Mouse (Mus musculus): ENCODE measurements around the gene Mpst. TPM values are rescaled to one million over a fixed set of nuclear protein-coding genes. Genes with fewer than 3 reads are reported as not detected.

Gene Mpst
- polyA plus RNA-seq, 1 experiment from 2014 or later = 2.1 TPM

DNA sequence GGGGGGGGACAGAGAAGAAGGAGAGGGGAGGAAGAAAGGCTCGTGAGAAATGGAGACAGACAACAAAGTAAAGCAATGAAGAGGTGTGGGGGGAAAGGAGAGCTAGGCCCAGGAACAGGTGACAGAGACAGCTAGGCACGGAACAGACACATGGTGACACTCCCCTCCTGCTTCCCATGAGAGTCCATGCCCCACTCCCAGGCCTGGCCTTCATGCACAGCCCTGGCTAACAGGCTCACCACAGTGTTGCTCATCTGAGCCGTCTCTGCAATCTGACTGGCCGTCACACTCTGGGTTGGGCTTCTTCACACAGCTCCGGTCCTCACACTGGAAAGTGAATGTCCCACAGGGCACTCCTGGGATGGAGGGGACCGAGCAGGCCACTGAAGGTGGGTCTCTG is 37.6 kb downstream of the Mpst start:
- Histone ChIP-seq H3K9ac (no peak overlapping the region), H3K36me3 (no peaks in the 10 kb centered on the region), H3K27me3 (replicated peaks) (no peaks in the 10 kb centered on the region), H3K9me3 (no peaks in the 10 kb centered on the region), H3K4me3 (no peak overlapping the region), H3K27ac (no peak overlapping the region), H3K4me2 (replicated peaks) (no peak overlapping the region), H3K4me1 (peaks cover 6% of the 10 kb centered on the region)
- WGBS = 61% methylated on average over 6 of the region's 6 CpGs
- no peak for ATAC-seq (ENCODE audit: low FRiP score, low read depth)

DNA sequence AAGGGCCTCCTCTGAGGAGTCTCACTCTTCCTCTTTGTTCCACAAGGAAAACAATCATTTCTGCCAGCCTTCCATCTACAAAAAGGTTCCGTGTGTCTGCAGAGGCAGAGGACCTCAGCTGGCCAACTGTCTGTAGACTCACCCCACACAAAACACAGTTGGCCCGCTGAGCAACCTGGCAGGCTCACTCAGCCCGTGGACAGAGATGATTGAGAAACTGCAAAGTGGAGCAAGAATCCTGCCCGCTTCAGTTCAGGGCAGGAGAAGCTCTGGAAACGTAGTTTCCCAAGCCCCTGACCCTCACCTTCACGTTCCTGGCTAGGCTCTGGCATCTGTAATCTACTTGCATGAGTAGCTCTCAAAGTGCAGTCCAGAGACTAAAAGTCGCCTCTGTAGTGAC is 40.9 kb downstream of the Mpst start:
- Histone ChIP-seq H3K4me2 (replicated peaks) (no peak overlapping the region), H3K4me3 (no peak overlapping the region), H3K9me3 (no peaks in the 10 kb centered on the region), H3K9ac (no peak overlapping the region), H3K27me3 (replicated peaks) (no peaks in the 10 kb centered on the region), H3K27ac (no peak overlapping the region), H3K4me1 (peaks cover 11% of the 10 kb centered on the region), H3K36me3 (no peaks in the 10 kb centered on the region)
- ATAC-seq (ENCODE audit: low FRiP score, low read depth) = no peak
- WGBS = 58% methylated on average over 7 of the region's 7 CpGs

DNA sequence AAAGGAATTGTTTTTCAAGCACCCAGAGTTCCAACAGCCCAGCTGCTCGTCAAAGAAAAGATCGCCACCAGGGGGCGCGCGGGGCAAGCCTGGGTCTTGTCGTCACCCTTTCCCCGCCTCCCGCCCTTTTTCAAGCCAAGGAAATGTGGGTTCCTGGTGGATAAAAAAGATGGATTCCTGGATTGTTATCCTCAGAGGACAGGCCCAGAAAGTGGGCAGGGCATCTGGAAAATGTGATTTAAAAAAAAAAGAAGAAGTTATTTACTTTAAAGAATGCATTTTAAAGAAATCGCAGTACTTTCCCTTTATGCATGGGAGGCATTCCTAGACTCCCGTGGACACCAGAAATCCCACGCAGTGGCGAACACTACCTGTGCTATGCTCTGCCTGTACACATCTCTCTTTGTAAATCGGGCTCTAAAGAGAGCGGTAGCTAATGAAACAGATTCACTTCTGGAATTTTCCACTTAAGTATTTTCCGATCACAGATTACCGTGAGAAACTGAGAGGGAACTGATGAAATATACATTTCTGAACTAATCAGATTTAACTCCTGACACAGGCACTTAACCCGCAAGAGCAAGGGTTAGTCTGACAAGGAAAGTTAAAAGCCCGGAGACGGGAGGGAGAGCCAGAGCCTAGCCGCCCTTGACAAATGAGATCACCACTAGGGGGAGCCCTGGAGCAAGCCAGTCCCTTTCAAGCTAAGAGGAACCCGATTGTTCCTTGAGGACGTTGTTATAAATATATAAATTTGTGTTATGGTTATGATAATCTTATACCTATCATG is 41.7 kb downstream of the Mpst start:
- H3K9ac ChIP-seq = peak overlapping the region; percentile 51
- 1% methylated on average over 22 of the region's 22 CpGs for WGBS

DNA sequence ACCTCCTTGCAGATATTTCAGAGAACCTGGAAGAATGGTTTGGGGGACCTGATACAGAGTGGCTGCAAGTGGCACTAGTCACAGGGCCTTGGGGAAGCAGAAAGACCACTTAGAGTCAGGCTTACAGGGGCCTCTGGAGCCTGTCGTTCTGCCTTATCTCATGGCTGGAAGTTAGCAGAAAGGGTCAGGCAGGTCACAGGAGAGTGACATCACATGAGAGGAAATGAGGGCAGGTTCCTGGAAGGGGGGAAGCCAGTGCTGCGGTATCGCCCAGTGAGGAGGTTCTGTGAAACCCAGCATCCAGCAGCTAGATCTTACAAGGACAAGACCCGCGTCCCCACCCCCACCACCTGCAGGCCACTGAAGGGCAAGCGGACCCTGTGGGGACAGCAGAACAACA is 42.9 kb downstream of the Mpst start:
- Histone ChIP-seq H3K36me3 (no peaks in the 10 kb centered on the region), H3K9me3 (no peaks in the 10 kb centered on the region), H3K4me2 (replicated peaks) (no peak overlapping the region), H3K4me3 (no peak overlapping the region), H3K27me3 (replicated peaks) (no peaks in the 10 kb centered on the region), H3K4me1 (peaks cover 8% of the 10 kb centered on the region), H3K9ac (no peak overlapping the region), H3K27ac (0 out of 2 replicates have a peak overlapping the region, but pooled peaks have one; percentile 0)
- 84% methylated on average over 6 of the region's 6 CpGs for WGBS
- no peak for ATAC-seq (ENCODE audit: low FRiP score, low read depth)

More for the DNA sequence above, 41.7 kb downstream of the Mpst start:
- Histone ChIP-seq H3K4me2 (replicated peaks) (peak overlapping the region; percentile 62), H3K9me3 (no peaks in the 10 kb centered on the region), H3K4me3 (peak overlapping the region; percentile 16), H3K36me3 (no peaks in the 10 kb centered on the region), H3K27ac (no peak overlapping the region), H3K27me3 (replicated peaks) (no peaks in the 10 kb centered on the region), H3K4me1 (peaks cover 11% of the 10 kb centered on the region)
- peak; percentile 38; the same call in 1 of the 2 replicates for ATAC-seq (ENCODE audit: low FRiP score, low read depth)

GRCm38 (mm10) chr15:78449694-78450418 is 43.6 kb downstream of the Mpst start:
- no peak for ATAC-seq (ENCODE audit: low FRiP score, low read depth)
- Histone ChIP-seq H3K4me2 (replicated peaks) (no peak overlapping the region), H3K4me3 (no peak overlapping the region), H3K36me3 (no peaks in the 10 kb centered on the region), H3K27me3 (replicated peaks) (no peaks in the 10 kb centered on the region), H3K4me1 (peaks cover 8% of the 10 kb centered on the region), H3K9ac (no peak overlapping the region), H3K9me3 (no peaks in the 10 kb centered on the region), H3K27ac (peak overlapping the region; percentile 0; the same call in 1 of the 2 replicates)
- 48% methylated on average over 7 of the region's 7 CpGs for WGBS

GRCm38 (mm10) chr15:78450419-78450768 is 44.2 kb downstream of the Mpst start:
- Histone ChIP-seq H3K4me1 (peaks cover 8% of the 10 kb centered on the region), H3K27me3 (replicated peaks) (no peaks in the 10 kb centered on the region), H3K4me3 (no peak overlapping the region), H3K27ac (no peak overlapping the region), H3K36me3 (no peaks in the 10 kb centered on the region), H3K9ac (no peak overlapping the region), H3K9me3 (no peaks in the 10 kb centered on the region), H3K4me2 (replicated peaks) (no peak overlapping the region)
- ATAC-seq (ENCODE audit: low FRiP score, low read depth) = no peak
- WGBS = 82% methylated on average over 6 of the region's 6 CpGs

DNA sequence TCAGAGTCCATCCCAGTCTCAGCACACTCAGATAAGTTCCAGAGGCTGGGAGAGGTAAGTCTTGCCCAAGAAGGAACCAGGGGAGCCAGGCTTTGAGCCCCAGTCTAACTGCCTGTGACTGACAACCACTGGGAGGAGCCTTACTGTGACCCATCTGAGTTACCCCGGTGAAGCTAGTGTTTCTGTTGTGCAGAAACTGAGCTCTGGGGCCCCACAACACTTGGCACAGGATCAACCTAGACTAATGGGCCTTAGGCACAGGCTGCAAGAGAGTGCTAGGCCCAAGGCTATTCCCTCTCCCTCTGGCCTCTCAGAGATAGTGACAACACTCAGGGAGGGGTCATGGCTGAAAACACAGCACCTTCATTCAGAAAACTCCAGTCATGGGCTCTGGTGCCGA is 45.0 kb downstream of the Mpst start:
- Histone ChIP-seq H3K27me3 (replicated peaks) (no peaks in the 10 kb centered on the region), H3K27ac (no peak overlapping the region), H3K4me1 (peaks cover 8% of the 10 kb centered on the region), H3K4me2 (replicated peaks) (no peak overlapping the region), H3K9me3 (no peaks in the 10 kb centered on the region), H3K9ac (no peak overlapping the region), H3K36me3 (no peaks in the 10 kb centered on the region), H3K4me3 (no peak overlapping the region)
- no peak for ATAC-seq (ENCODE audit: low FRiP score, low read depth)
- 88% methylated on average over 2 of the region's 2 CpGs for WGBS

DNA sequence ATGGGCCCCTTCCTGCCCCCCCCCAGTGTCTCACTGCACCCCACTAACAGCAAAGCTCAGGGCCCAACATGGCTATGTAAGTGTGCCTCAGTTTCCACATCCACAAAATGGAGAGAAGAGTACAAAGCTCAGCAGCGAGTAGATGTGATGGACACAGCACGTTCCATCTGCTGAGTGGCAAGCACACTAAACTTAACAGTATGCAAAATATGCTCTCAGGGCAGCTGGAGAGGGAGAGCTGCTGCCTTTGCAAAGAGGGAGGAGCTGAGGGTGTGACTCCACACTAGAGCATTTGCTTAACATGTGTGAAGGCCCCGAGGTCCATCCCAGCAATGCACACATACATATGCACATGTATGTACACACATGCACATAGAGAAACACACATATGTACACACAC is 46.7 kb downstream of the Mpst start:
- Histone ChIP-seq H3K4me2 (replicated peaks) (no peak overlapping the region), H3K9ac (no peak overlapping the region), H3K27ac (no peak overlapping the region), H3K9me3 (no peaks in the 10 kb centered on the region), H3K27me3 (replicated peaks) (no peaks in the 10 kb centered on the region), H3K36me3 (no peaks in the 10 kb centered on the region), H3K4me3 (no peak overlapping the region), H3K4me1 (peaks cover 8% of the 10 kb centered on the region)
- WGBS = 85% methylated on average over 3 of the region's 3 CpGs
- no peak for ATAC-seq (ENCODE audit: low FRiP score, low read depth)

DNA sequence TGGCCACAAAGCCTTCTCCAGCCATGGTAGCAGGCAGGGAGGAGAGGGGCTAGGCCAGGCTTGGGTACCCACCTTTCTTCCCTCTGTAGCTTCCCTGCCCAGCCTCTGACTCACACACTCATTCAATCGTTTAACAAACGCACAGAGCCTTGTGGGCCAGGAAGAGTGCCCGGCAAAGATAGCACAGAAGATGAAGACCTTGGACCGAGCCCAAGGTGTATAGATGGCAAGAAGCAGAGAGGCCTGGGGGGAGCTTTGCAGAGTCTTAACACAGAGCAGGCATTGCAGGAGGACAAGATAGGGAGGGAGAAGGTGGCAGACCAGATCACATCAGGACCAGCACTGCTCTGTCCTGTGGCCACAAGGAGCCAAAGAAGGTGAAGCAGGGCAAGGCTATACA is 49.0 kb downstream of the Mpst start:
- no peak for ATAC-seq (ENCODE audit: low FRiP score, low read depth)
- Histone ChIP-seq H3K9ac (no peak overlapping the region), H3K9me3 (no peaks in the 10 kb centered on the region), H3K27me3 (replicated peaks) (no peaks in the 10 kb centered on the region), H3K4me2 (replicated peaks) (no peak overlapping the region), H3K4me3 (no peak overlapping the region), H3K27ac (no peak overlapping the region), H3K36me3 (no peaks in the 10 kb centered on the region), H3K4me1 (no peaks in the 10 kb centered on the region)
- 84% methylated on average over 4 of the region's 4 CpGs for WGBS

DNA sequence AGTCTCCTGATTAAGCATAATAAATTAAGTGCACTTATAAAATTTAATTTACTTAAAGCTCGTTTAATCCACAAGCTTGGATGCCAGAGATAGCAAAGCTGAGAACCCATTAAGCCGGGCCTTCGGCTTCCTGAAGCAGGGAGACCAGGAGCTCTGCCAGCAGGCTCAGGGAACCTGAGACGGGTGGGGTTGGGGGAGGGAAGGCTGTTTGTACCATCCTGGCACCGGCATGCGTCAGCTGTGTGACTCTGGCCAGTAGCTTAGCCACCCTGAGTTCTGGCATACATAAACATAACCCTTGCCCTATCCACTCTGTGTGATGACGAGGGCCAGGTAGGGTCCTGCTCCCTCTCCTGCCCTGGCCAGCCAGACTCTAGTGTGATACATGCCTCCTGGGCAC is 49.8 kb downstream of the Mpst start:
- H3K27ac ChIP-seq = no peak overlapping the region
- no peaks in the 10 kb centered on the region for H3K36me3 ChIP-seq
- no peak overlapping the region for H3K9ac ChIP-seq
- H3K4me3 ChIP-seq = no peak overlapping the region
- H3K4me1 ChIP-seq = no peaks in the 10 kb centered on the region
- ATAC-seq (ENCODE audit: low FRiP score, low read depth) = no peak
- WGBS = 68% methylated on average over 7 of the region's 7 CpGs
- no peaks in the 10 kb centered on the region for H3K9me3 ChIP-seq
- H3K4me2 ChIP-seq (replicated peaks) = no peak overlapping the region
- no peaks in the 10 kb centered on the region for H3K27me3 ChIP-seq (replicated peaks)

DNA sequence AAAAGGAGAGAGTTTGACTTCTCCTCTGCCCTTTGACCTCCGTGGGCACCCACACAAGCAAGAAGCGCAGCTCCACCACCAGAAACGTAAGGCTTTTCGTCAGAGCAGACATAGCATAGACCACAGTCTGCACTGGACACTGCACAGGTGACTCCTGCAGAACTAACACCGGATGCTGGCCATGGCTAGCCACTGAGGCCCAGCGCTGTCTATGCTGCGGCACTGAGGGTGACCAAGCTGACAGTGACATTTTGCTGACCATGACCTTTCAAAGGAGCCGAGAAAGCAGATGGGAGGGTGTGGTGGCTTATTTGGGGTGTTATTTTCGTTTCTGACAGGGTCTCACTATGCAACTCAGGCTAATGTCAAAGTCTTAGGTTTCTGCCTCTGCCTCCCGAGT is 51.0 kb downstream of the Mpst start:
- no peaks in the 10 kb centered on the region for H3K36me3 ChIP-seq
- H3K4me3 ChIP-seq = no peak overlapping the region
- H3K4me2 ChIP-seq (replicated peaks) = no peak overlapping the region
- no peaks in the 10 kb centered on the region for H3K27me3 ChIP-seq (replicated peaks)
- no peak for ATAC-seq (ENCODE audit: low FRiP score, low read depth)
- H3K9me3 ChIP-seq = no peaks in the 10 kb centered on the region
- H3K27ac ChIP-seq = no peak overlapping the region
- no peaks in the 10 kb centered on the region for H3K4me1 ChIP-seq
- 78% methylated on average over 10 of the region's 10 CpGs for WGBS
- no peak overlapping the region for H3K9ac ChIP-seq

DNA sequence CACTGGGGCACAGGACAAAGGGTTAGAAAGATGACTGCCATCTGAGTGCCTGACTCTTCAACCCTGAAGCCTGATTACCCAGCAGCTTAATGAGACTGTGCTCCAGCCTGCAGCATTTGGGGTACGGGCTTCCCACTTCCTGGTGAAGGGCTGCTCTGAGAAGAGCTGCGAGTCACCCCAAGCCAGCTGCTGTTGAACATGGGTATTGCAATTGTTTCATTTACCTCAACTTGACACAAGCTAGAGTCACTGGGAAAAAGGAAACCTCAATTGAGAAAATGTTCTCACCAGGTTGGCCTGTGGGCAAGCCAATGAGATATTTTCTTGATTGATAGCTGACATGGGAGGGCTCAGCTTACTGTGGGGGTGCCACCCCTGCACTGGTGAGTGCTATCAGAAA is 56.8 kb downstream of the Mpst start:
- H3K4me1 ChIP-seq = no peaks in the 10 kb centered on the region
- H3K27ac ChIP-seq = no peak overlapping the region
- no peaks in the 10 kb centered on the region for H3K27me3 ChIP-seq (replicated peaks)
- H3K36me3 ChIP-seq = no peaks in the 10 kb centered on the region
- 80% methylated on average over 2 of the region's 2 CpGs for WGBS
- ATAC-seq (ENCODE audit: low FRiP score, low read depth) = no peak
- no peak overlapping the region for H3K4me3 ChIP-seq
- no peaks in the 10 kb centered on the region for H3K9me3 ChIP-seq
- no peak overlapping the region for H3K4me2 ChIP-seq (replicated peaks)
- no peak overlapping the region for H3K9ac ChIP-seq

Measured in neural tube, embryonic 12.5 days (tissue).